Mouse (Mus musculus) hindbrain, embryonic 15.5 days (tissue): ENCODE data around the gene Plek2. TPM values are rescaled to one million over a fixed set of nuclear protein-coding genes. Genes with fewer than 3 reads are reported as not detected.
"Not testable (repeated sequence)": the region's sequence is repeated elsewhere in the genome, so short reads cannot be mapped to it uniquely, and the experiment has no call there.

Experiments used
- ATAC-seq: fragments of 200-750 bp; cut with Nextera tagmentation; 2 replicates; pipeline ENCODE4 v1.8.0; 2017; ENCODE audit warnings: low read depth, moderate number of reproducible peaks, moderate TSS enrichment; ENCODE audit not compliant: low FRiP score
- H3K27ac ChIP-seq: fragments of 300-500 bp; sonication (generic); replicated peaks from 2 replicates; pipeline ENCODE4 v1.5.1; 2015; ENCODE audit warnings: mild to moderate bottlenecking, inconsistent platforms
- H3K27me3 ChIP-seq: fragments of 300-500 bp; sonication (generic); 2 replicates; pipeline ENCODE4 v1.6.1; 2015; ENCODE audit warnings: control low read depth, inconsistent platforms
- H3K36me3 ChIP-seq: fragments of 300-500 bp; sonication (generic); 2 replicates; pipeline ENCODE4 v1.6.1; 2015; ENCODE audit warnings: control low read depth, inconsistent platforms
- H3K4me1 ChIP-seq: fragments of 300-500 bp; sonication (generic); replicated peaks from 2 replicates; pipeline ENCODE4 v1.6.1; 2015; ENCODE audit warnings: control low read depth, inconsistent platforms
- H3K4me2 ChIP-seq: fragments of 300-500 bp; sonication (generic); 2 replicates; pipeline ENCODE4 v1.6.1; 2015; ENCODE audit warnings: moderate library complexity, mild to moderate bottlenecking, inconsistent platforms
- H3K4me3 ChIP-seq: fragments of 300-500 bp; sonication (generic); 2 replicates; pipeline ENCODE4 v1.5.1; 2015; ENCODE audit warnings: mild to moderate bottlenecking, inconsistent platforms
- H3K9ac ChIP-seq: fragments of 300-500 bp; sonication (generic); 2 replicates; pipeline ENCODE4 v1.6.1; 2015; ENCODE audit warnings: inconsistent platforms
- H3K9me3 ChIP-seq: fragments of 300-500 bp; sonication (generic); 2 replicates; pipeline ENCODE4 v1.6.1; 2016; ENCODE audit warnings: control low read depth, inconsistent platforms
- WGBS: fragments of 180-500 bp; shearing (Covaris S2); methylation state at CpG from one replicate; pipeline ENCODE4 v1.1.7; 2015; 5-methylcytosine and 5-hydroxymethylcytosine counted together
- polyA plus RNA-seq: library from polyadenylated mRNA; unstranded; fragments of >200 nt; fragmentation: Nextera tagmentation; extraction: Ambion mirVana; gene quantifications from 2 replicates; pipeline ENCODE4 v1.2.1, GENCODE M21; 2015

Gene Plek2
- polyA plus RNA-seq, 1 experiment from 2014 or later, result 1.8 TPM

DNA sequence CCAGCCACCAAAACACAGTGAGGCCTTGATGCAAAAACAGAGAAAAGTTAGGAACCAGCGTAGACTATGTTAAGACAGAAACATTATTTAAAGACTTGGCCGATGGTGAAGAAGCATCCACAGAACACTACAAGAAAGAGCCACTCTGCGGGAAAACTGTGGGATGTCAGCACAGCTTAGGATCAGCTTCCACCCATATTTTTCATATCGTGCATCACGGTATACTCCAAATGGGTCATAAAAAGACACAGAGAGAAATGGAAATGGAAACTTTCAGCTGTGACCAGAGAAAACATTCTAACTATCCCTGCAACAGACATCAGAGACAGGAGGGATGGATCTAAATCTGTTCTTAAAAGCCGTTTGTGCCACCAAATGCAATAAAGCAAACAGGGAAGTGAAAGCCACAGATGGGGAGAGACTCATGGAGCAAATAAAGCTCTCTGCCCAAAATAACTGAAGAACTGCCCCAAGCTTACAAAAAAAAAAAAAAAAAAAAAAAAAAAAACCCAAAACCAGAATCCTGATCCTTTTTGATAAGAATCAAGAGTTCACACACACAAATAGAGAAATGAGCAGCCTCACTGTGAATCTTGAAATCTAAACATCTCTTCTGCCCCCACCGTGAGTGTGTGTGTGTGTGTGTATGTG, 16.9 kb upstream of the Plek2 start:
- WGBS, result 94% methylated on average over 7 of the region's 7 CpGs
- Histone ChIP-seq H3K4me3 (no peak overlapping the region), H3K27me3 (no peaks in the 10 kb centered on the region), H3K9me3 (no peaks in the 10 kb centered on the region), H3K36me3 (no peaks in the 10 kb centered on the region), H3K27ac (no peak overlapping the region), H3K4me1 (peaks cover 6% of the 10 kb centered on the region; the same call in 1 of the 2 replicates), H3K9ac (no peak overlapping the region), H3K4me2 (no peak overlapping the region)
- ATAC-seq, result no peak

DNA sequence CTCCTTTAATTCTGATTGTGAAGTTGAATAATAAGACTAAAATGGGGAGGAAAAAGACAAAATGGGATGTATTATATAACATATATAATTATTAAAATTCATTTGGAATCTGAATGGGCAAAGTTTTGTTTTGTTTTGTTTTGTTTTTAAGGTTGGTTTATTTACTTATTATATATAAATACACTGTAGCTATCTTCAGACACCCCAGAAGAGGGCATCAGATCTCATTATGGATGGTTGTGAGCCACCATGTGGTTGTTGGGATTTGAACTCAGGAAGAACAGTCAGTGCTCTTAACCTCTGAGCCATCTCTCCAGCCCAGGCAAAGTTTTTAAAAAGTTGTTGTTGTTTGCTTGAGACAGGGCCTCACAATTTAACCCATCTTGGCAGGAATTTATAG, 16.2 kb upstream of the Plek2 start:
- not testable (repeated sequence) for H3K4me2 ChIP-seq, H3K4me1 ChIP-seq, H3K9ac ChIP-seq, H3K27me3 ChIP-seq, H3K27ac ChIP-seq, H3K9me3 ChIP-seq, ATAC-seq, H3K4me3 ChIP-seq, H3K36me3 ChIP-seq

DNA sequence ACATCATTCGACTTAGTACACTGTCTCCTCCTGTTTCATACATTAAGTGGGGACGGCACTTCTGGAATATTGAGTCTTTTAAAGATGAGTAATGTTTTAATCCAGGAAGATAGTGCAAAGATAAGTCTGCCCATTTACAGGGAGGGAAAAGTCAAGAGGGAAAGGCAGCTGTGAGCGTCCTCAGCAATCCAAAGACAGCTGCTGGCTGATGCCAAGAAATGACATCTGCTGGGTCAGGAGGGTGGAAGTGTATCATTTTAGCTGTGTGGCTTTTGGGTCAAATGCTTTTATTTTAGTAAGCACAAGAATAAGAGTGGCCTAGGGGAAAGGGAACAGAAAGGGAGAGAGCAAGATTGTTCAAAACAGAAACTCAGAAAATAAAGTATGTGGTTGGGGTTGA, 15.3 kb upstream of the Plek2 start:
- Histone ChIP-seq H3K27me3 (no peaks in the 10 kb centered on the region), H3K27ac (no peak overlapping the region), H3K4me3 (no peak overlapping the region), H3K9ac (no peak overlapping the region), H3K4me2 (no peak overlapping the region), H3K36me3 (no peaks in the 10 kb centered on the region), H3K9me3 (no peaks in the 10 kb centered on the region), H3K4me1 (peaks cover 9% of the 10 kb centered on the region; the same call in 1 of the 2 replicates)
- WGBS, result 86% methylated on average over 3 of the region's 3 CpGs
- no peak for ATAC-seq

DNA sequence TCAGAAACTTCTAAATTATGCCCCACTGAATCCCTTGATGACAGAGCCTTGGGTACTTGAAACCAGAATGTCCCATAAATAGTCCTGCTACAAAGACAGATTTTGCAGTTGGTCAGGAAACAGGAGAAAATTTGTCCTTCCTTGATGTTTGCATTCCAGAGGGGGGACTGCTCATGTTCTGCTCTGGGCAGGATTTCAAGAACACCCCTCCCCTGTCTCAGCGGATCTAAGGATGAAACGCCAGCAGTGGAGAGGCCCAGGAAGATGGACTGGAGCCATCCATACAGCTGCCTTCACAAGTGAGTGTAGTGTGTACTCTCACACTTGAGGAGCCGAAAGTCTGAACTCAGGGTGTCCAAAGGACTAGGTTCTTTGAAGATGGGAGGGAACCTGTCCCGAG, 14.7 kb upstream of the Plek2 start:
- 87% methylated on average over 4 of the region's 4 CpGs for WGBS
- H3K27ac ChIP-seq, result no peak overlapping the region
- no peak overlapping the region for H3K4me3 ChIP-seq
- H3K4me2 ChIP-seq, result no peak overlapping the region
- ATAC-seq, result no peak
- H3K9me3 ChIP-seq, result no peaks in the 10 kb centered on the region
- H3K36me3 ChIP-seq, result no peaks in the 10 kb centered on the region
- H3K9ac ChIP-seq, result no peak overlapping the region
- H3K4me1 ChIP-seq, result peaks cover 9% of the 10 kb centered on the region; the same call in 1 of the 2 replicates
- H3K27me3 ChIP-seq, result no peaks in the 10 kb centered on the region

DNA sequence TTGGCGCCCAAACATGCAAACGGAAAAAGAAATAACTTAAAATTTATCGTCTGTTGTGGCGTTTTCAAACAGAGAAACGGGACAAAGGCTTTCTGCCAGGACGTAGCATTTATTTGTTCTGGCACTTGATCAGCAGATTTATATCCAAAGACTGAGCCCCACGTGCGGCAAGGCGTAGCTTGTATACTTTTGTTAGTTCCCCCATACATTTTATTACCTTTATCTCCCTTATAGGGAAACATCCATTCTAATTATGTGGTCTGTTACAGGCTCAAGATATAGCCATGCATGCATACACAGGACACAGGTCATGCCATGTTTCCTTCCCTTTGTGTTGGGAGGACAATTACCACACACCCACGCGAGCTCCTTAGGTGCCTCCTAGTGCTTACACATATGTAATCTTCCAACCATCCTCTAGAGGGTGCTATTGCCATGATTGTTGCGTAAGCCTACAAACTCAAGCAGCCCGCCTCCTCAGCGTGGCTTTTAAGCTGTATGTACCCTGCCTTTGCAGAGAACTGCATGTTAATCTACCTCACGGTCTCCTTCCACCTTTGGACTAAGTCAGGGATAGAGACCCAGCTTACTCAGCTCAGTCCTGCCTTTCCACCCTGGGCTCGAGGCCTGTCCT, 12.4 kb upstream of the Plek2 start:
- peak; percentile 59; the same call in 1 of the 2 replicates for ATAC-seq
- Histone ChIP-seq H3K27ac (no peak overlapping the region), H3K4me2 (peak overlapping the region; percentile 44), H3K9ac (no peak overlapping the region), H3K27me3 (peaks cover 2% of the 10 kb centered on the region; the same call in 1 of the 2 replicates), H3K4me1 (peaks cover 9% of the 10 kb centered on the region; the same call in 1 of the 2 replicates), H3K9me3 (no peaks in the 10 kb centered on the region), H3K36me3 (no peaks in the 10 kb centered on the region), H3K4me3 (no peak overlapping the region)
- 32% methylated on average over 16 of the region's 16 CpGs for WGBS

DNA sequence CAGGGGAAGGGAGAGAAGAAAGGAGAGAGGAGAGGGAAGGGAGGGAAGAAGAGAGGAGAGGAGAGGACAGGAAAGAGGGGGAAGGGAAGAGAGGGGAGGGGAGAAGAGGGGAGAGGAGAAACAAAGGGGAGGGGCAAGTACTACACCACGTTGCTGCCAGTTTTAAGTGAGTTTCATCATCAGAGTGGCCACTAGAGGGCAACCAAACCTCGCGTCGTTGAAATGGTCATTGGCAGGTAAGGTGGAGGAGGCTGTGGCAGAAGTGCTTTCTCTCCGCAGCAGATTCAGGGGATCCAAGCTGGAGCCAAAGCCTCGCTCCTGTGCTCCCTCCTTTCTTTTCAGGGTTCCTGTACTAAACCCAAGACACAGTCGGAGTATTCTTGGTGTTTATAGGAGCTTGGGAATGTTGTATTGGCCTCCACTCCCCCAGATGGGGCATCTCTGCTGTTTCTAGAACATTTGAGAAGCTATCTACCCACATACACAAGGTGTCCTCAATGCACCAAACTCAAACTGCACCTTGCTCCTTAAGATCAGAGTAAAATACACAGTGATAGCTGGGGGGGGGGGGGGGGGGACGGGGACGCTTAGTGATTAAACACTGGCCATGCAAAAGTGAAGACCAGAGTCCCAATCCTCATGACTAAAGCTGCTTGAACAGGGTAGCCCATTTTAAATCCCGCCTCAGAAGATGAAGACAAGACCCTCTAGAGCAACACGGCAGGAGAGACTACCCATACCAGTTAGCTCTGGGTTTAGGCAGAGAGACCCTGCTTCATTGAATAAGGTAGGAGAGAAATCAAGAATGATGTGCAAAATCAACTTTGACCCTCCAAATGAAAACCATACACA, 11.7 kb upstream of the Plek2 start:
- peak; percentile 71 for ATAC-seq
- no peak overlapping the region for H3K27ac ChIP-seq
- no peak overlapping the region for H3K9ac ChIP-seq
- H3K4me3 ChIP-seq, result no peak overlapping the region; the same call in 1 of the 2 replicates
- 19% methylated on average over 11 of the region's 11 CpGs for whole genome bisulfite sequencing
- no peaks in the 10 kb centered on the region for H3K36me3 ChIP-seq
- H3K4me2 ChIP-seq, result peak overlapping the region; percentile 44
- no peaks in the 10 kb centered on the region for H3K9me3 ChIP-seq
- peaks cover 9% of the 10 kb centered on the region; the same call in 1 of the 2 replicates for H3K4me1 ChIP-seq
- peaks cover 8% of the 10 kb centered on the region for H3K27me3 ChIP-seq

DNA sequence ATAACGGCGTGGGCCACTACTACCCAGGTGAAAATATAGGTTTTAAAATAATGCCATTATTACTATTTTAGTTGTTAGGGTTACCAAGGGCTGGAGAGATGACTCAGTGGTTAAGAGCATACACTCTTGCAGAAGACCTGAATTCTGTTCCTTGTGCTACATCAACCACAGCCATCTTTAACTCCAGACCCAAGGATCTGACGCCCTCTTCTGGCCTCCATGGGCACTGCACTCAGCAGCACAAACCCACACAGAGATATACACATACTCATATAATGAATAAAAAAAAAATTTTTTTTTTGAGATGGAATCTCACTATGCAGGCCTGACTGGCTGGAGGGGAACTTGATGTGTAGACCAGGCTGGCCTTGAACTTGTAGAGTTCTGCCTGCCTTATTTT, 9.5 kb upstream of the Plek2 start:
- no peak for ATAC-seq

DNA sequence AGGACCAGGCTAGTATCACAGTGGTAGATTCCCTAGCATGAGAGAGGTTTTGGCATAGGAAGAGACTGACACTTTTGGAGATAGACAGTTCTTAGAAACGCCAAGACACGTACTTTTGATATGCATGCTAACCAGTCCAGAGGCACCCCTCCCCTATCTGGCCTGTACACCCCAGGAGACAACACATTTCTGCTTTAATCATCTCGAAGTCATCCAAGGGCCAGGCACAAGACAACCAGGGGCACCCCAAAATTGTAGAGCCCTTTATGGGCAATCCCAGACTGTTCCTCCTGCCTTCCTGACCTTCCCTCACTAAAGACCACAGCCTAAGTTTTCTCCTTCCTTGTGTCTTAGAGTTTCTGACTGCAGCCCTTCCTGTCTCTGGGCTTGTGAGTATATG, 8.8 kb upstream of the Plek2 start:
- peaks cover 23% of the 10 kb centered on the region for H3K4me1 ChIP-seq
- no peaks in the 10 kb centered on the region for H3K36me3 ChIP-seq
- 88% methylated on average over 3 of the region's 3 CpGs for WGBS
- no peak for ATAC-seq
- no peak overlapping the region for H3K4me2 ChIP-seq
- peaks cover 30% of the 10 kb centered on the region for H3K27me3 ChIP-seq
- no peak overlapping the region for H3K9ac ChIP-seq
- H3K9me3 ChIP-seq, result no peaks in the 10 kb centered on the region
- H3K27ac ChIP-seq, result no peak overlapping the region
- H3K4me3 ChIP-seq, result no peak overlapping the region

More for the DNA sequence above, 9.5 kb upstream of the Plek2 start:
- Histone ChIP-seq H3K9me3 (no peaks in the 10 kb centered on the region), H3K27ac (no peak overlapping the region), H3K4me2 (no peak overlapping the region), H3K4me1 (peaks cover 20% of the 10 kb centered on the region), H3K9ac (no peak overlapping the region), H3K27me3 (peaks cover 23% of the 10 kb centered on the region), H3K36me3 (no peaks in the 10 kb centered on the region), H3K4me3 (no peak overlapping the region)
- 82% methylated on average over 3 of the region's 3 CpGs for WGBS

DNA sequence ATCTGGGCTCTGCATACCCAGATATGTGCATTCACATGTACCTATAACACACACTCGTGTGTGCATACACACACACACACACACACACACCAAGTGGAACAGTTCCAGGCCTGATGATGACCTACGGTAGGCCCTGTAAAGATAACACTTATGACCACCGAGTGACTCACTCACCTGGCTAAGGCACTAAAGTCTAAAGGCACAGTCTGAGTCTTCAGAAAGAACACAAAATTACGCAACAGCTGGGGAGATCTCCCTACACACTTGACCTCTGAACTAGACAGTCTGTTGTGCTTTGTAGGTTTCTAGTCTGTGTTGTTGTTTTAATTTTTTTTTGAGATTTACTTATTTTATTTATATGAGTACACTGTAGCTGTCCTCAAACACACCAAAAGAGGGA, 7.7 kb upstream of the Plek2 start:
- no peak overlapping the region for H3K4me2 ChIP-seq
- H3K36me3 ChIP-seq, result no peaks in the 10 kb centered on the region
- WGBS, result 86% methylated on average over 4 of the region's 4 CpGs
- H3K9ac ChIP-seq, result no peak overlapping the region
- ATAC-seq, result no peak
- H3K9me3 ChIP-seq, result no peaks in the 10 kb centered on the region
- H3K4me1 ChIP-seq, result peaks cover 23% of the 10 kb centered on the region
- H3K27ac ChIP-seq, result no peak overlapping the region
- H3K27me3 ChIP-seq, result peaks cover 41% of the 10 kb centered on the region
- H3K4me3 ChIP-seq, result no peak overlapping the region

DNA sequence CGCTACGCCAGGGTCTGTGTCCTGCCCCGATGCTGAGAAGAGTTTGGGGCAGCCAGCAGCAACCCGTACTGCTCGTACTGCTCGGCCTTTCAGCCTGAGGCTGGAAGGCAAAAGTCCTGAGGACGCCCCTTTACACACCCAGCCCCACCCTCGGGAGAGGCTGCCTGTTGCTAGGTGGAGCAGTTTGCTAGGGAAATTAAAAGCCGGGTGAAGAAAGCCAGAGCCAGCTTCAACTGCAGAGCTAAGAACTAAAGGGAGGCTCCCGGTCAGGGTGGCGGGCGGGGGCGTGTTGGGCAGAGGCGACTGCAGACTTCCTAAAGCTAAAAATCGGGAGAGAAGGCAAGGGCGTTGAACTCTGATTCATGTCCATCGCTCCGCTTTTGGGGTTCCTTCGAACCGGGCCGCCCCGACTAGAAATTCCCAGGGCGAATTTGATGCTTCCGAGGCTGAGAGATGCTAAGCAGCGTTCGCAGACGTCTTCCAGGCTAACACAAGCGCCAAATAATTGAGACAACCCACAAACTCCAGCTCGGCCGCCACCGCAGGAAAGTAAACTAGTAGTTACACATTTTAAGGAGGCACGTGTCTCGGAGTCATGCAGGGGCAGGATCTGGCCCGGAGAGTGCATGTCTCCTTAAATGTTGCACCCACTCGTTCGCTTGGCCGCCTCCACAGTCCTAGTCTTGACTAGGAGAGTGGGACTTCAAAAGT, 5.1 kb upstream of the Plek2 start:
- peak overlapping the region; percentile 51 for H3K4me2 ChIP-seq
- WGBS, result 2% methylated on average over 37 of the region's 37 CpGs
- H3K27me3 ChIP-seq, result peaks cover 59% of the 10 kb centered on the region
- no peaks in the 10 kb centered on the region for H3K9me3 ChIP-seq
- peaks cover 16% of the 10 kb centered on the region for H3K4me1 ChIP-seq
- no peak for ATAC-seq
- no peak overlapping the region for H3K27ac ChIP-seq
- no peaks in the 10 kb centered on the region for H3K36me3 ChIP-seq
- H3K9ac ChIP-seq, result no peak overlapping the region
- peak overlapping the region; percentile 30 for H3K4me3 ChIP-seq

DNA sequence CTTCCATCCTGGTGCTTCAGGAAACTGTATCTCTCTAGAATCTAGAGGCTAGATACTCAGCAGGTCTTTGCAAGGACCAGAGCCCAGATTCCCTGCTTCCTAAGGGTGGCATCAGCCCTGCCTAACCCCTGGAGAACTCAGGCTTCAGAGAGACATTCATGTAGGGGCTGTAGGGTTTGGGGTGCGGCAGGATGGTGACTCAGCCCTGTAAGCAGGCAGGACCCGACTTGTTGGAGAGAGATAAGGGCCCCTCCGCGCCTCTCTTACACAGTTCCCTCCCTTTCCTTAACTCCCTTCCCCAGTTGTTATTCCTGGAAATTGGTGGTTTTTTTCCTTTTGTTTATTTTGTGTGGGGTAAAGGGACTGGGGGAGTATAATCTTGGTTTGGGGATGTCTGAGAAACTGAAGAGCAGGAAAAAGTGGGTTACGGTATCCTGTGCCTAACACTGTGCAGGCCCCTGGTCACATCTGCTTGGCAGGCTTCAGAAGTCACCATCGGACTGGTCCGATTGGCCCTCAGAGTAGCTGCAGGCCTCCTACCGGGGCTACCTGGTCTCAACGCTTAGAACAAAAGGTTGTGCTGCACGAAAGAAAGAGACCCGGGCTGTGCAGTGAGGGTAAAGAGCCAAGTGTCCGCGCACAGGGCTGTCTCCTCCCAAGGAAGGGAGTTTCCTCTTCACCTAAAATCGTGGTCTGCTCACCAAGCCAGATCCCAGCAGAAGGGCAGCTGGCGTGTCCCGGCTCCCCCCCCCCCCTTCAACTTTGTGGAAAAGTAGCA, 4.1 kb upstream of the Plek2 start:
- no peak overlapping the region for H3K9ac ChIP-seq
- 13% methylated on average over 16 of the region's 16 CpGs for WGBS
- no peak for ATAC-seq
- H3K4me1 ChIP-seq, result peaks cover 23% of the 10 kb centered on the region
- H3K9me3 ChIP-seq, result no peaks in the 10 kb centered on the region
- H3K4me2 ChIP-seq, result peak overlapping the region; percentile 51
- H3K36me3 ChIP-seq, result no peaks in the 10 kb centered on the region
- no peak overlapping the region for H3K27ac ChIP-seq
- H3K4me3 ChIP-seq, result peak overlapping the region; percentile 30; the same call in 1 of the 2 replicates
- H3K27me3 ChIP-seq, result peaks cover 62% of the 10 kb centered on the region
